Mouse (Mus musculus): ENCODE measurements around the gene Doc2a.

- TF ChIP-seq POLR2A (IDR thresholded peaks at IDR 0.05; ENCODE audit: low read depth, low read length) (no peak), CTCF (IDR thresholded peaks at IDR 0.05; ENCODE audit: borderline replicate concordance, insufficient read depth, low read length) (no peak)
These were observed 15.7 kb upstream of the Doc2a start, which contains the start of gene 4930451I11Rik for GRCm38 (mm10) chr7:126831539-126831938.
